Mouse (Mus musculus): Measurements from ENCODE around the gene BC025446. TPM values are rescaled to one million over a fixed set of nuclear protein-coding genes. Genes with fewer than 3 reads are reported as not detected.
"Not testable (repeated sequence)": the region's sequence is repeated elsewhere in the genome, so short reads cannot be mapped to it uniquely, and the experiment has no call there.

Gene BC025446
- 4.9 and 6.5 TPM in 2 replicates for polyA plus RNA-seq (2015; fragmentation: Nextera tagmentation; extraction: Ambion mirVana)

- WGBS (ENCODE audit: insufficient replicate concordance), result 51% methylated on average over 7 of the region's 7 CpGs
- no peaks in the 10 kb centered on the region for H3K4me1 ChIP-seq (replicated peaks)
- H3K27ac ChIP-seq (replicated peaks), result no peak within 1 kb of the TSS; the same call in 1 of the 2 replicates
- H3K36me3 ChIP-seq (replicated peaks), result no peaks in the 10 kb centered on the region
- no peaks in the 10 kb centered on the region for H3K27me3 ChIP-seq
- H3K4me3 ChIP-seq (replicated peaks), result 0 out of 2 replicates have a peak within 1 kb of the TSS, but pooled peaks have one; percentile 7
- no peak within 1 kb of the TSS for H3K9ac ChIP-seq
- peak; percentile 51; the same call in 1 of the 2 replicates for ATAC-seq (ENCODE audit: insufficient read depth)
- peak within 1 kb of the TSS; percentile 29 for H3K4me2 ChIP-seq
- no peaks in the 10 kb centered on the region for H3K9me3 ChIP-seq (replicated peaks)
These were observed at the start of gene BC025446 for GRCm38 (mm10) chr15:75215778-75216691. Gene BC025446, plus strand, starts transcription at chr15:75216376.

- Histone ChIP-seq H3K4me1 (replicated peaks) (no peaks in the 10 kb centered on the region), H3K27me3 (no peaks in the 10 kb centered on the region), H3K27ac (replicated peaks) (no peak overlapping the region), H3K9ac (no peak overlapping the region), H3K4me2 (no peak overlapping the region), H3K9me3 (replicated peaks) (no peaks in the 10 kb centered on the region), H3K4me3 (replicated peaks) (no peak overlapping the region), H3K36me3 (replicated peaks) (no peaks in the 10 kb centered on the region)
- no peak for ATAC-seq (ENCODE audit: insufficient read depth)
- WGBS (ENCODE audit: insufficient replicate concordance), result 42% methylated on average over 1 of the region's 1 CpGs
These were observed 40.7 kb upstream of the BC025446 start for GRCm38 (mm10) chr15:75175506-75175905.

GRCm38 (mm10) chr15:75186291-75186690 lies 29.9 kb upstream of the BC025446 start:
- 9% methylated on average over 2 of the region's 2 CpGs for WGBS (ENCODE audit: insufficient replicate concordance)
- H3K9me3 ChIP-seq (replicated peaks), result no peaks in the 10 kb centered on the region
- ATAC-seq (ENCODE audit: insufficient read depth), result no peak

GRCm38 (mm10) chr15:75189116-75189515 lies 27.1 kb upstream of the BC025446 start:
- no peak overlapping the region for H3K4me3 ChIP-seq (replicated peaks)
- H3K4me1 ChIP-seq (replicated peaks), result no peaks in the 10 kb centered on the region
- no peaks in the 10 kb centered on the region for H3K9me3 ChIP-seq (replicated peaks)
- H3K36me3 ChIP-seq (replicated peaks), result no peaks in the 10 kb centered on the region
- no peak overlapping the region for H3K27ac ChIP-seq (replicated peaks)
- 44% methylated on average over 2 of the region's 2 CpGs for WGBS (ENCODE audit: insufficient replicate concordance)
- no peaks in the 10 kb centered on the region for H3K27me3 ChIP-seq
- ATAC-seq (ENCODE audit: insufficient read depth), result no peak
- no peak overlapping the region for H3K4me2 ChIP-seq
- no peak overlapping the region for H3K9ac ChIP-seq

More at GRCm38 (mm10) chr15:75186291-75186690, 29.9 kb upstream of the BC025446 start:
- Histone ChIP-seq H3K4me3 (replicated peaks) (no peak overlapping the region), H3K4me1 (replicated peaks) (no peaks in the 10 kb centered on the region), H3K27ac (replicated peaks) (no peak overlapping the region), H3K4me2 (no peak overlapping the region), H3K36me3 (replicated peaks) (no peaks in the 10 kb centered on the region), H3K9ac (no peak overlapping the region), H3K27me3 (no peaks in the 10 kb centered on the region)

GRCm38 (mm10) chr15:75190560-75190959 lies 25.6 kb upstream of the BC025446 start:
- not testable (repeated sequence) for H3K4me2 ChIP-seq; ATAC-seq (ENCODE audit: insufficient read depth); H3K27ac ChIP-seq (replicated peaks); H3K9me3 ChIP-seq (replicated peaks); H3K27me3 ChIP-seq; H3K36me3 ChIP-seq (replicated peaks); H3K4me3 ChIP-seq (replicated peaks); H3K9ac ChIP-seq; H3K4me1 ChIP-seq (replicated peaks)
- WGBS (ENCODE audit: insufficient replicate concordance), result 3% methylated on average over 1 of the region's 3 CpGs

- 0 out of 2 replicates have a peak overlapping the region, but pooled peaks have one; percentile 7 for H3K4me3 ChIP-seq (replicated peaks)
- no peak overlapping the region for H3K27ac ChIP-seq (replicated peaks)
- no peak for ATAC-seq (ENCODE audit: insufficient read depth)
- 39% methylated on average over 1 of the region's 1 CpGs for WGBS (ENCODE audit: insufficient replicate concordance)
- H3K36me3 ChIP-seq (replicated peaks), result no peaks in the 10 kb centered on the region
- no peaks in the 10 kb centered on the region for H3K4me1 ChIP-seq (replicated peaks)
- H3K9ac ChIP-seq, result no peak overlapping the region
- H3K4me2 ChIP-seq, result peak overlapping the region; percentile 29
- H3K9me3 ChIP-seq (replicated peaks), result no peaks in the 10 kb centered on the region
- H3K27me3 ChIP-seq, result no peaks in the 10 kb centered on the region
These were observed 655 bp downstream of the BC025446 start for GRCm38 (mm10) chr15:75216831-75217230.

- H3K36me3 ChIP-seq (replicated peaks), result no peaks in the 10 kb centered on the region
- no peak for ATAC-seq (ENCODE audit: insufficient read depth)
- H3K27ac ChIP-seq (replicated peaks), result no peak overlapping the region
These were observed 5.8 kb downstream of the BC025446 start for GRCm38 (mm10) chr15:75221942-75222341.

GRCm38 (mm10) chr15:75237736-75238288 lies 21.6 kb downstream of the BC025446 start:
- H3K9ac ChIP-seq, result no peak overlapping the region
- H3K4me2 ChIP-seq, result no peak overlapping the region
- H3K4me1 ChIP-seq (replicated peaks), result no peaks in the 10 kb centered on the region
- no peak overlapping the region for H3K27ac ChIP-seq (replicated peaks)
- H3K27me3 ChIP-seq, result no peaks in the 10 kb centered on the region
- H3K9me3 ChIP-seq (replicated peaks), result no peaks in the 10 kb centered on the region
- ATAC-seq (ENCODE audit: insufficient read depth), result no peak
- H3K4me3 ChIP-seq (replicated peaks), result no peak overlapping the region
- WGBS (ENCODE audit: insufficient replicate concordance), result 68% methylated on average over 3 of the region's 3 CpGs
- H3K36me3 ChIP-seq (replicated peaks), result no peaks in the 10 kb centered on the region

More at GRCm38 (mm10) chr15:75221942-75222341, 5.8 kb downstream of the BC025446 start:
- Histone ChIP-seq H3K9ac (no peak overlapping the region), H3K4me1 (replicated peaks) (no peaks in the 10 kb centered on the region), H3K4me2 (no peak overlapping the region), H3K27me3 (no peaks in the 10 kb centered on the region), H3K9me3 (replicated peaks) (no peaks in the 10 kb centered on the region), H3K4me3 (replicated peaks) (no peak overlapping the region)

- Histone ChIP-seq H3K4me2 (no peak overlapping the region), H3K9ac (no peak overlapping the region), H3K27me3 (no peaks in the 10 kb centered on the region), H3K9me3 (replicated peaks) (no peaks in the 10 kb centered on the region), H3K36me3 (replicated peaks) (no peaks in the 10 kb centered on the region), H3K4me1 (replicated peaks) (no peaks in the 10 kb centered on the region), H3K4me3 (replicated peaks) (no peak overlapping the region), H3K27ac (replicated peaks) (no peak overlapping the region)
- ATAC-seq (ENCODE audit: insufficient read depth), result no peak
- 69% methylated on average over 2 of the region's 2 CpGs for WGBS (ENCODE audit: insufficient replicate concordance)
These were observed 24.4 kb downstream of the BC025446 start for GRCm38 (mm10) chr15:75240558-75240957.

- no peaks in the 10 kb centered on the region for H3K36me3 ChIP-seq (replicated peaks)
- H3K9ac ChIP-seq, result no peak overlapping the region
- H3K9me3 ChIP-seq (replicated peaks), result no peaks in the 10 kb centered on the region
- no peak overlapping the region for H3K27ac ChIP-seq (replicated peaks)
- H3K4me3 ChIP-seq (replicated peaks), result no peak overlapping the region
- no peaks in the 10 kb centered on the region for H3K27me3 ChIP-seq
- no peaks in the 10 kb centered on the region for H3K4me1 ChIP-seq (replicated peaks)
- WGBS (ENCODE audit: insufficient replicate concordance), result 59% methylated on average over 3 of the region's 3 CpGs
- H3K4me2 ChIP-seq, result no peak overlapping the region
- no peak for ATAC-seq (ENCODE audit: insufficient read depth)
These were observed 26.8 kb downstream of the BC025446 start for GRCm38 (mm10) chr15:75242756-75243640.

GRCm38 (mm10) chr15:75254671-75255070 lies 38.5 kb downstream of the BC025446 start:
- Histone ChIP-seq H3K36me3 (replicated peaks) (no peaks in the 10 kb centered on the region), H3K4me2 (no peak overlapping the region), H3K27me3 (no peaks in the 10 kb centered on the region), H3K4me3 (replicated peaks) (no peak overlapping the region), H3K27ac (replicated peaks) (no peak overlapping the region), H3K9me3 (replicated peaks) (no peaks in the 10 kb centered on the region), H3K4me1 (replicated peaks) (no peaks in the 10 kb centered on the region), H3K9ac (no peak overlapping the region)
- ATAC-seq (ENCODE audit: insufficient read depth), result no peak
- WGBS (ENCODE audit: insufficient replicate concordance), result 41% methylated on average over 3 of the region's 3 CpGs
